Mouse (Mus musculus) gastrocnemius, postnatal 25 days (tissue): ENCODE data around the gene Hesx1. TPM values are rescaled to one million over a fixed set of nuclear protein-coding genes. Genes with fewer than 3 reads are reported as not detected.

Experiments used
- DNase-seq: peaks from one replicate; pipeline ENCODE4 v3.0.0; 2022
- total RNA-seq, 2 experiments: library from RNA; stranded (reverse); gene quantifications; 1 replicate in 1 of 2; 2 replicates in 1 of 2; pipeline ENCODE4 v1.2.3; 2021

The Hesx1 gene
- total RNA-seq, 2 experiments from 2014 or later: not detected

DNA sequence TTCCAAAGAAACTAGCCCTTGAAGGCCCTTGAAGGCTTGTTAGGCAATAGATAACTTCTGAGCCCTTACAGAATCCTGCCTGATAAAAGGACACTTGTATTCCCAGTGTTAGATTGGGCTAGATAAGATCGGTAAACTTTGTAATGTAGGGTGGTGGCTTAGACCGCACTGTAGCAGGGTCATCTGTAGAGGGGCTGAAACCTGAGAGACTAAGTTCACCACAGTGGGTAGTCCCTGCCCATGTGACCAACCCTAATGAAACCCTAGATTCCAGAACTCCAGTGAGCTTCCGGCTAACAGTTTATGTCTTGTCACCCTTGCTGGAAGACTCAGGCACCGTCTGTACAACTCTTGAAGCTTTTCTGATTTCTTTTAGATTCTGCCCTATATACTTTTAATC lies 19.4 kb downstream of the Hesx1 start:
- DNase-seq: no peak

DNA sequence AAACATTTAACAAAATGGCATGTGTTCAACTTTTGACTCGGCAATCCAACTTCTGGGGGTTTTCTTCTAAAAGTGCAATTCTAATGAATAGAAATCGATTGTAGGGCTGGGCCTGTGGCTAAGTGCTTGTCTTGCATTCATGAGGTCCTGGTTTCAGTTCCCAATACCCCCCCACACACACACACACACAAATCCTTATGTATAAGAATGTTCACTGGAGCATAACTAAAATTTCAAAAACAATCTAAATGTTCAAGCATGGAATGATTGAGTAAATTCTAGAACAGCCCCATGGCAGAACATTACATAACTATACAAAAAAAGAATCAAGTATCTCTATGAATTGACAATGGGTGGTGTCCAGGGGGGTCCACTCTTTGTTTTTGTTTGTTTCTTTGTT lies 23.7 kb downstream of the Hesx1 start:
- no peak for DNase-seq

DNA sequence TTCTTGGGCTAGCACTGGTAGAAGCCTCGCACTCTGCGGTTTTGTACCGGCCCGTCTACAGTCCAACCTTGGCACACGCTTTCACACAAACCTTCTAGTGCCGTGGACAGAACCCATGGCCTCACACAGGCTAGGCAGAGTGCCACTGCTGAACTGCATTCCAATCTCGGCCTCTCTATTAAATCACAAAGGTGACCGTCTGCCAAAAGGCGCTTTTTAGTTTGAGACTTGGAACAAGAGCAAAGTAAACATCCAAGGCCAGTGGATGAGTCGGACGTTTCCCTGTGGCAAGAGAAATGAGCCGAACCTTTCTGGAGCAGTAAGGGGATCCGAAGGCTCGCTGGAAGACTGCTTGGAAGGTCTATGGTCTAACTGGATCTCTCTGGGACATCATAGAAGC lies 25.6 kb downstream of the Hesx1 start:
- no peak for DNase-seq

- DNase-seq: no peak
These were observed 28.7 kb downstream of the Hesx1 start for GRCm38 (mm10) chr14:27022876-27023275.

DNA sequence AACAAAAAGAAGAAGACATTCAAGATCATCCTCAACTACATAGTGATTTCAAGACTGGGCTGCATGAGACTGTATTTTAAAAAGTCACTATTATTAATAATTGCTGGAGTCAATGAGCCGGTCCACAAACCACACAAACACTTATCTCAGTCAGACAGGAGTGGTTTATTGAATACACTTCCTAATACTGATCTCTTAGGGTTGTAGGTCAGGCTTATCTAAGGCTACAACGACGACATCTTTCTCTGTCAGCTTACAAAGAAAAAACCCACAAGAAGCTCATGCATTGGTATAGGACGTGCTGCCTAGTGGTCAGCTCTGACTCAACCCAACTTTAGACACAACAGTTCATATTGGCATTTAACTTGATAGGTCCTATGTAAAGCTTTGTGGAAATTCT lies 30.4 kb downstream of the Hesx1 start:
- no peak for DNase-seq

- no peak for DNase-seq
These were observed 35.6 kb downstream of the Hesx1 start for GRCm38 (mm10) chr14:27029771-27030173.

- peak; percentile 36 for DNase-seq
These were observed 36.9 kb downstream of the Hesx1 start for GRCm38 (mm10) chr14:27031142-27031541.

GRCm38 (mm10) chr14:27037513-27037912 lies 43.3 kb downstream of the Hesx1 start:
- no peak for DNase-seq

DNA sequence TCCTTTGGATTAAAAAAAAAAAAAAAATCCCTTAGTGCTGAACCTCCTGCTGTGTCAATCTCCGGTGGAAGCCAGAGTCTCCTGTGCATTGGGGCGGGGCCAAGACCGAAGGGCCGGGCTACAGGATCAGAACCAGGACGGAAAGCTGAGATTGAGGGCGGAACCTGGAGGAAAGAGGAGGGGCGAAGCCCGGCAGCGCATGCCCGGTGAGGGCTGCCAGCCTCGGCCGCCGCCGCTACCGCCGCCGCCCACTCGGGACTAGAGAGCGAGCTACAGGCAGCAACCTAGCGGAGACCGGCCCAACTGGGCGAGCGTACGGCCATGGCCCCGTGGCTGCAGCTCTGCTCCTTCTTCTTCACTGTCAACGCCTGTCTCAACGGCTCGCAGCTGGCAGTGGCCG lies 44.6 kb downstream of the Hesx1 start, which contains the start of gene Il17rd:
Gene Il17rd, plus strand, starts transcription at position 159 of the 400 bp plus-strand sequence.
- DNase-seq: peak; percentile 93

- DNase-seq: peak; percentile 61
These were observed 45.3 kb downstream of the Hesx1 start for GRCm38 (mm10) chr14:27039281-27040248.

- DNase-seq: no peak
These were observed 46.2 kb downstream of the Hesx1 start for GRCm38 (mm10) chr14:27040451-27040850.

GRCm38 (mm10) chr14:27042280-27042983 lies 48.2 kb downstream of the Hesx1 start:
- no peak for DNase-seq

- no peak for DNase-seq
These were observed 49.2 kb downstream of the Hesx1 start for GRCm38 (mm10) chr14:27043416-27043815.

GRCm38 (mm10) chr14:27044221-27044966 lies 50.2 kb downstream of the Hesx1 start:
- DNase-seq: peak; percentile 59

GRCm38 (mm10) chr14:27044967-27045361 lies 50.7 kb downstream of the Hesx1 start:
- no peak for DNase-seq

- DNase-seq: no peak
These were observed 54.2 kb downstream of the Hesx1 start for GRCm38 (mm10) chr14:27048231-27048956.

GRCm38 (mm10) chr14:27050043-27050442 lies 55.8 kb downstream of the Hesx1 start:
- no peak for DNase-seq

DNA sequence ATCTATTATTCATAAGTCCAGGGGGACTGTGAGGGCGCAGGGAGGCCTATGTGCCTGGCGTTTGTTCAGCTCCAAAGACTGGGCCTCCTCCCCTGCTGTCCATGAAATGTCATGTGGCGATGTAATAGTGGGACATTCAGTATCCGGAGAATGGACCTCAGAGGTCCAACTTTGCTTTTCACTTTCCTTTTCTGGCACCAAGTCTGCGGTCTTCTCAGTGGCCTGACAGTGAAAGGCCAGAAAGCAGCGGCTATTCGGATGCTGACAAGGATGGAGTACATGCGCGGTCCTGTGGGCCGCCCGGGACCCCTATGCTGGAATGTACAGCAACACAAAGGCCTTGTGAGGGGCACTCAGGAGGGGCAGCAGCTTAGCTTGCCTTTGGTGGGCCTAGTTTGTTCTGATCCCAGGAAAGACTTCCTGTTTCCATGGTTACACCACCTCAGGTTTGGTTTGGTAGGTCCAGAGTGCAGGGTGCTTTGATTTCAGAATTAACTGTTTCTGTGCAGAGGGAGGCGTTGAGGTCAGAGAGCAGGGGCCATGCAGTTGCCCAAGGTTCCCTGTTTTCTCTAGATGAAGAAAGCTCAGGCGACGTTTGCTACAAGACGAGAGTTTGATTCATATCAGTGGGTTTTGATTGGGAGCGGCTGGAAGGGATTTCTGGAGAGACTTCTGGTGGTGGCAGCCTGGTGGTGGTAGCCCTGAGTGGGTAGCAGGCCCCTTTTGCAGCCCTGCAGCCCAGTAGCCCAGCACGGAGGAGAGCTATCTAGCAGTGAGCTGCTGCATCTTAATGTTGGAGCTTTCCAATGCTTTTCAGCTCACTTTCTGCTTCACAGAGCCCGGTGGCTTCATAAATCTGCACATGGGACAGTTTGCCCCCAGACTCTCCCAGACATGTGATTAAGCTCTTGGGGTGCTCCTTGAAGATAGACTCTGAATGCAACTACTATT lies 56.6 kb downstream of the Hesx1 start:
- no peak for DNase-seq

- no peak for DNase-seq
These were observed 57.3 kb downstream of the Hesx1 start for GRCm38 (mm10) chr14:27051511-27051895.
